Mouse (Mus musculus): ENCODE results near the gene Hephl1. TPM values are rescaled to one million over a fixed set of nuclear protein-coding genes. Genes with fewer than 3 reads are reported as not detected.
"Not testable (repeated sequence)": the region's sequence is repeated elsewhere in the genome, so short reads cannot be mapped to it uniquely, and the experiment has no call there.

Hephl1 gene
- total RNA-seq (2021), result under 1 TPM in 1 of 2 experiments, not detected in 1; 0.15 TPM

- intact Hi-C loops (cut with DNase I), result no loop called here
- no peak for DNase-seq
These were observed at the start of gene Hephl1 for GRCm38 (mm10) chr9:15112008-15112407. Gene Hephl1, minus strand, starts transcription at chr9:15112108.

GRCm38 (mm10) chr9:15149246-15149926 lies 37.5 kb upstream of the Hephl1 start:
- intact Hi-C loops (cut with DNase I), result no loop called here
- DNase-seq, result no peak

- intact Hi-C loops (cut with DNase I), result no loop called here
- no peak for DNase-seq
These were observed 28.6 kb upstream of the Hephl1 start for GRCm38 (mm10) chr9:15140546-15140945.

GRCm38 (mm10) chr9:15125897-15126296 lies 14.0 kb upstream of the Hephl1 start:
- no peak for DNase-seq
- intact Hi-C loops (cut with DNase I), result no loop called here

GRCm38 (mm10) chr9:15122431-15122830 lies 10.5 kb upstream of the Hephl1 start:
- intact Hi-C loops (cut with DNase I), result no loop called here
- DNase-seq, result no peak

- intact Hi-C loops (cut with DNase I), result no loop called here
- no peak for DNase-seq
These were observed 9.0 kb upstream of the Hephl1 start for GRCm38 (mm10) chr9:15120841-15121358.

GRCm38 (mm10) chr9:15120209-15120608 lies 8.3 kb upstream of the Hephl1 start:
- intact Hi-C loops (cut with DNase I), result no loop called here
- no peak for DNase-seq

- DNase-seq, result no peak
- intact Hi-C loops (cut with DNase I), result no loop called here
These were observed 7.6 kb upstream of the Hephl1 start for GRCm38 (mm10) chr9:15119515-15119914.

GRCm38 (mm10) chr9:15116165-15116564 lies 4.3 kb upstream of the Hephl1 start:
- intact Hi-C loops (cut with DNase I), result no loop called here
- no peak for DNase-seq

- intact Hi-C loops (cut with DNase I), result no loop called here
- no peak for DNase-seq
These were observed 2.2 kb upstream of the Hephl1 start for GRCm38 (mm10) chr9:15114102-15114501.

- no peak for DNase-seq
- intact Hi-C loops (cut with DNase I), result no loop called here
These were observed 3.8 kb downstream of the Hephl1 start for GRCm38 (mm10) chr9:15108101-15108500.

- peak; percentile 19 to 20 for DNase-seq
- intact Hi-C loops (cut with DNase I), result no loop called here
These were observed 6.8 kb downstream of the Hephl1 start for GRCm38 (mm10) chr9:15105136-15105535.

GRCm38 (mm10) chr9:15103579-15104300 lies 8.2 kb downstream of the Hephl1 start:
- no peak for DNase-seq
- intact Hi-C loops (cut with DNase I), result no loop called here

GRCm38 (mm10) chr9:15101531-15102161 lies 10.3 kb downstream of the Hephl1 start:
- DNase-seq, result peak in 1 of 2 experiments; percentile 6
- intact Hi-C loops (cut with DNase I), result no loop called here

- intact Hi-C loops (cut with DNase I); DNase-seq: not testable (repeated sequence)
These were observed 13.5 kb downstream of the Hephl1 start for GRCm38 (mm10) chr9:15098421-15098820.

- intact Hi-C loops (cut with DNase I), result no loop called here
- no peak for DNase-seq
These were observed 14.7 kb downstream of the Hephl1 start for GRCm38 (mm10) chr9:15097172-15097571.

- intact Hi-C loops (cut with DNase I), result no loop called here
- DNase-seq, result no peak
These were observed 15.7 kb downstream of the Hephl1 start for GRCm38 (mm10) chr9:15096161-15096560.

GRCm38 (mm10) chr9:15095206-15095605 lies 16.7 kb downstream of the Hephl1 start:
- intact Hi-C loops (cut with DNase I), result no loop called here
- DNase-seq, result no peak

- no peak for DNase-seq
- intact Hi-C loops (cut with DNase I), result no loop called here
These were observed 43.1 kb downstream of the Hephl1 start for GRCm38 (mm10) chr9:15068686-15069295.

GRCm38 (mm10) chr9:15067995-15068685 lies 43.8 kb downstream of the Hephl1 start:
- intact Hi-C loops (cut with DNase I), result no loop called here
- no peak for DNase-seq

Measured in heart, postnatal 10 days (tissue).